Mouse (Mus musculus): ENCODE data around the gene Rnf38. TPM values are rescaled to one million over a fixed set of nuclear protein-coding genes. Genes with fewer than 3 reads are reported as not detected.

Gene Rnf38
- polyA plus RNA-seq, 1 experiment, result 133 TPM

DNA sequence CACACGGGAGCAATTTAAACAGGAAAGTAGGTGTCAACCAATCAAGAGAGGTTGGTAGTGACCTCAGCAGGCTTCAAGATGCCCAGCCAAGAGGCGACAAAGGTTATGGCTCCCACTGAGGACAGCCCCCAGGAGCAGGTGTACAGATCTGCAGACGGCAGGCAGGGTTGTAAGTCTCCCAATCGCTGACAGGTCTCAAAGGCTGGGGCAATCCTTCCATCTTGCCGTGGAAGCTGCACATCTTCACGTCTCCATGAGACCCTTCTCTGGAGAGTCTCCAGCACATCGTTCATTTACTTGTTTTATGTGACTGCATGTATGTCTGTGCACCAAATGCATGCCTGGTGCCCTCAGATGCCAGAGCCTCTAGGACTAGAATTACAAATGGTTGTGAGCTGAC lies 122.8 kb downstream of the Rnf38 start:
- no peak overlapping the region for H3K27ac ChIP-seq (ENCODE audit: insufficient read depth, low read length)

DNA sequence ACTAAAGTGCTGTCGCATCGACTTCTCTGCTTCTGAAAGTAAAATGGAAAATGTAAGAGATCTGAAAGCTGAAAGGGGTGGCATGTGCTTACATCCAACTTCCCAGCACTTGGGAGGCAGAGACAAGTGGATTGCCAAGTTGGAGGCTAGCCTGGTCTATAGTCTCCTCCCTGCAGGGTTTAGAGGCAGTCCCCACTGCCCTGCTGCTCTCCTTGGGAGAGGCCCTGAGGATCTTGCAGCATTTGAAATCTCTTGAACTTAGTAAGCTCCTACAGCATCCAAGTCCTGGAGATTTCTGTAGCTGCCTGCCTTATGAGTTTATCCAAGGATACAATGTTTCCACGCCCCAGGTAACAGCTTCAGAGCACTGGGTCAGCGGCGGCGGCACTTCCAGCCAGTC lies 125.3 kb downstream of the Rnf38 start:
- Histone ChIP-seq H3K36me3 (ENCODE audit: control insufficient read depth, insufficient read depth, low read length, poor library complexity, severe bottlenecking) (no peaks in the 10 kb centered on the region), H3K27me3 (ENCODE audit: control insufficient read depth, insufficient read depth, low read length, poor library complexity, severe bottlenecking) (no peaks in the 10 kb centered on the region), H3K9ac (ENCODE audit: low read depth, poor library complexity, severe bottlenecking) (no peak overlapping the region), H3K9me3 (replicated peaks; ENCODE audit: control insufficient read depth, insufficient read depth, low read length, poor library complexity, severe bottlenecking) (no peaks in the 10 kb centered on the region), H3K4me1 (ENCODE audit: control insufficient read depth, insufficient read depth, low read length) (no peaks in the 10 kb centered on the region), H3K4me3 (ENCODE audit: low read depth, low read length) (no peak overlapping the region), H3K27ac (ENCODE audit: insufficient read depth, low read length) (no peak overlapping the region)
- no peak for TF ChIP-seq POLR2A (IDR thresholded peaks at IDR 0.05; ENCODE audit: insufficient read depth, low read length)
- no peak for TF ChIP-seq CTCF (IDR thresholded peaks at IDR 0.05; ENCODE audit: low read depth, low read length)

More for the DNA sequence above, 122.8 kb downstream of the Rnf38 start:
- TF ChIP-seq POLR2A (IDR thresholded peaks at IDR 0.05; ENCODE audit: insufficient read depth, low read length), result no peak
- no peak for TF ChIP-seq CTCF (IDR thresholded peaks at IDR 0.05; ENCODE audit: low read depth, low read length)
- TF ChIP-seq EP300 (IDR thresholded peaks at IDR 0.05; ENCODE audit: insufficient read depth, low read depth, low read length), result no peak
- peaks cover 2% of the 10 kb centered on the region for H3K4me1 ChIP-seq (ENCODE audit: control insufficient read depth, insufficient read depth, low read length)
- H3K9me3 ChIP-seq (replicated peaks; ENCODE audit: control insufficient read depth, insufficient read depth, low read length, poor library complexity, severe bottlenecking), result no peaks in the 10 kb centered on the region
- no peaks in the 10 kb centered on the region for H3K27me3 ChIP-seq (ENCODE audit: control insufficient read depth, insufficient read depth, low read length, poor library complexity, severe bottlenecking)
- H3K4me3 ChIP-seq (ENCODE audit: low read depth, low read length), result no peak overlapping the region
- H3K9ac ChIP-seq (ENCODE audit: low read depth, poor library complexity, severe bottlenecking), result no peak overlapping the region
- H3K36me3 ChIP-seq (ENCODE audit: control insufficient read depth, insufficient read depth, low read length, poor library complexity, severe bottlenecking), result no peaks in the 10 kb centered on the region

- H3K4me3 ChIP-seq (ENCODE audit: low read depth, low read length), result no peak overlapping the region
- no peaks in the 10 kb centered on the region for H3K9me3 ChIP-seq (replicated peaks; ENCODE audit: control insufficient read depth, insufficient read depth, low read length, poor library complexity, severe bottlenecking)
- H3K27ac ChIP-seq (ENCODE audit: insufficient read depth, low read length), result no peak overlapping the region
- H3K4me1 ChIP-seq (ENCODE audit: control insufficient read depth, insufficient read depth, low read length), result no peaks in the 10 kb centered on the region
- H3K27me3 ChIP-seq (ENCODE audit: control insufficient read depth, insufficient read depth, low read length, poor library complexity, severe bottlenecking), result no peaks in the 10 kb centered on the region
- no peak for TF ChIP-seq EP300 (IDR thresholded peaks at IDR 0.05; ENCODE audit: insufficient read depth, low read depth, low read length)
- TF ChIP-seq CTCF (IDR thresholded peaks at IDR 0.05; ENCODE audit: low read depth, low read length), result no peak
- TF ChIP-seq POLR2A (IDR thresholded peaks at IDR 0.05; ENCODE audit: insufficient read depth, low read length), result no peak
- H3K9ac ChIP-seq (ENCODE audit: low read depth, poor library complexity, severe bottlenecking), result no peak overlapping the region
- H3K36me3 ChIP-seq (ENCODE audit: control insufficient read depth, insufficient read depth, low read length, poor library complexity, severe bottlenecking), result no peaks in the 10 kb centered on the region
Measured at GRCm38 (mm10) chr4:44107339-44107738, 126.2 kb downstream of the Rnf38 start.

DNA sequence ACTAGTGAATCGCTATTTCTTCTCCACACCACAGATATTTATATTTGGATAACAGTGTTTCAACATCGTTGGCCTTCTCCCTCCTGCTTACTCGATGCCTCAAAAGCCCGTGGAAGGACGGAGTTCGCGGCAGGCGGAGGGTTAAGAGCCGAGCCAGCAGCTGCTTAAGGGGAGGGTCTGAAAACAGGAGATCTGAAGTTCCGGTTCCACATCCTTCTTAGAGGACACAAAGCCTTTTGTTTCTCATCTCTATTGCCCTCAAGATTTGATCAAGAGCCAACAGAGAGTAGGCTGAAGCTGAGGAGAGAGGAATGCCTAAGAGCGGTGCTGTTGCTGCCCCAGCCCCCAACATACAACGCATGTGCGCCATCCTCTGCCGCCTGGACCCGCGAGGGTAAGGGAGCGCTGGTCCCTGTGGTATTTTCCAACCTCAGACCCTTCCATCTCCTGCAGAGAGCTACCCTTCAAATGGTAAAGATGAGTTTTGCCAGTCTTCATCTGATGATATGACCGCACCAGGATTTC lies 127.2 kb downstream of the Rnf38 start:
- H3K9ac ChIP-seq (ENCODE audit: low read depth, poor library complexity, severe bottlenecking), result no peak overlapping the region
- H3K4me1 ChIP-seq (ENCODE audit: control insufficient read depth, insufficient read depth, low read length), result no peaks in the 10 kb centered on the region
- no peaks in the 10 kb centered on the region for H3K9me3 ChIP-seq (replicated peaks; ENCODE audit: control insufficient read depth, insufficient read depth, low read length, poor library complexity, severe bottlenecking)
- TF ChIP-seq CTCF (IDR thresholded peaks at IDR 0.05; ENCODE audit: low read depth, low read length), result no peak
- TF ChIP-seq EP300 (IDR thresholded peaks at IDR 0.05; ENCODE audit: insufficient read depth, low read depth, low read length), result no peak
- no peak for TF ChIP-seq POLR2A (IDR thresholded peaks at IDR 0.05; ENCODE audit: insufficient read depth, low read length)
- peak overlapping the region; percentile 3; the same call in 1 of the 2 replicates for H3K4me3 ChIP-seq (ENCODE audit: low read depth, low read length)
- H3K27ac ChIP-seq (ENCODE audit: insufficient read depth, low read length), result no peak overlapping the region
- H3K27me3 ChIP-seq (ENCODE audit: control insufficient read depth, insufficient read depth, low read length, poor library complexity, severe bottlenecking), result no peaks in the 10 kb centered on the region
- H3K36me3 ChIP-seq (ENCODE audit: control insufficient read depth, insufficient read depth, low read length, poor library complexity, severe bottlenecking), result no peaks in the 10 kb centered on the region

- no peaks in the 10 kb centered on the region for H3K4me1 ChIP-seq (ENCODE audit: control insufficient read depth, insufficient read depth, low read length)
- H3K27ac ChIP-seq (ENCODE audit: insufficient read depth, low read length), result no peak overlapping the region
- H3K9ac ChIP-seq (ENCODE audit: low read depth, poor library complexity, severe bottlenecking), result no peak overlapping the region
- TF ChIP-seq POLR2A (IDR thresholded peaks at IDR 0.05; ENCODE audit: insufficient read depth, low read length), result no peak
- no peak for TF ChIP-seq EP300 (IDR thresholded peaks at IDR 0.05; ENCODE audit: insufficient read depth, low read depth, low read length)
- no peak for TF ChIP-seq CTCF (IDR thresholded peaks at IDR 0.05; ENCODE audit: low read depth, low read length)
- no peak overlapping the region for H3K4me3 ChIP-seq (ENCODE audit: low read depth, low read length)
- no peaks in the 10 kb centered on the region for H3K9me3 ChIP-seq (replicated peaks; ENCODE audit: control insufficient read depth, insufficient read depth, low read length, poor library complexity, severe bottlenecking)
- H3K36me3 ChIP-seq (ENCODE audit: control insufficient read depth, insufficient read depth, low read length, poor library complexity, severe bottlenecking), result no peaks in the 10 kb centered on the region
- H3K27me3 ChIP-seq (ENCODE audit: control insufficient read depth, insufficient read depth, low read length, poor library complexity, severe bottlenecking), result no peaks in the 10 kb centered on the region
Measured at GRCm38 (mm10) chr4:44104195-44104917, 129.2 kb downstream of the Rnf38 start.

GRCm38 (mm10) chr4:44103620-44104019 lies 130.0 kb downstream of the Rnf38 start:
- Histone ChIP-seq H3K9ac (ENCODE audit: low read depth, poor library complexity, severe bottlenecking) (no peak overlapping the region), H3K4me3 (ENCODE audit: low read depth, low read length) (no peak overlapping the region), H3K27ac (ENCODE audit: insufficient read depth, low read length) (no peak overlapping the region), H3K9me3 (replicated peaks; ENCODE audit: control insufficient read depth, insufficient read depth, low read length, poor library complexity, severe bottlenecking) (no peaks in the 10 kb centered on the region), H3K4me1 (ENCODE audit: control insufficient read depth, insufficient read depth, low read length) (no peaks in the 10 kb centered on the region), H3K27me3 (ENCODE audit: control insufficient read depth, insufficient read depth, low read length, poor library complexity, severe bottlenecking) (no peaks in the 10 kb centered on the region), H3K36me3 (ENCODE audit: control insufficient read depth, insufficient read depth, low read length, poor library complexity, severe bottlenecking) (no peaks in the 10 kb centered on the region)
- TF ChIP-seq EP300 (IDR thresholded peaks at IDR 0.05; ENCODE audit: insufficient read depth, low read depth, low read length), result no peak
- TF ChIP-seq POLR2A (IDR thresholded peaks at IDR 0.05; ENCODE audit: insufficient read depth, low read length), result no peak
- TF ChIP-seq CTCF (IDR thresholded peaks at IDR 0.05; ENCODE audit: low read depth, low read length), result no peak
